Mouse (Mus musculus): ENCODE results near the gene Gal3st2. TPM values are rescaled to one million over a fixed set of nuclear protein-coding genes. Genes with fewer than 3 reads are reported as not detected.
"Not testable (repeated sequence)": the region's sequence is repeated elsewhere in the genome, so short reads cannot be mapped to it uniquely, and the experiment has no call there.

Gene Gal3st2
- polyA plus RNA-seq, 1 experiment, result 0.14 TPM

GRCm38 (mm10) chr1:93918011-93918410 lies 56.9 kb downstream of the Gal3st2 start, which contains the start of gene Gal3st2b:
Gene Gal3st2b, plus strand, starts transcription at chr1:93918311.
- not testable (repeated sequence) for H3K79me2 ChIP-seq (ENCODE audit: control insufficient read depth, insufficient read depth); H3ac ChIP-seq (ENCODE audit: control insufficient read depth, insufficient read length); H3K4me2 ChIP-seq (ENCODE audit: low read depth); H3K36me3 ChIP-seq (ENCODE audit: control insufficient read depth, insufficient read depth); H3K4me3 ChIP-seq; H3K27me3 ChIP-seq (ENCODE audit: control insufficient read depth, insufficient read depth, insufficient read length)

- H3K4me3 ChIP-seq; H3K79me2 ChIP-seq (ENCODE audit: control insufficient read depth, insufficient read depth); H3K36me3 ChIP-seq (ENCODE audit: control insufficient read depth, insufficient read depth); H3ac ChIP-seq (ENCODE audit: control insufficient read depth, insufficient read length); H3K27me3 ChIP-seq (ENCODE audit: control insufficient read depth, insufficient read depth, insufficient read length); H3K4me2 ChIP-seq (ENCODE audit: low read depth): not testable (repeated sequence)
These were observed 57.7 kb downstream of the Gal3st2 start for GRCm38 (mm10) chr1:93918775-93919174.

- not testable (repeated sequence) for H3K27me3 ChIP-seq (ENCODE audit: control insufficient read depth, insufficient read depth, insufficient read length); H3ac ChIP-seq (ENCODE audit: control insufficient read depth, insufficient read length); H3K36me3 ChIP-seq (ENCODE audit: control insufficient read depth, insufficient read depth); H3K4me2 ChIP-seq (ENCODE audit: low read depth); H3K79me2 ChIP-seq (ENCODE audit: control insufficient read depth, insufficient read depth); H3K4me3 ChIP-seq
These were observed 58.2 kb downstream of the Gal3st2 start for GRCm38 (mm10) chr1:93919321-93919720.

GRCm38 (mm10) chr1:93922609-93923008 lies 61.5 kb downstream of the Gal3st2 start:
- H3K36me3 ChIP-seq (ENCODE audit: control insufficient read depth, insufficient read depth), result not testable (repeated sequence)

GRCm38 (mm10) chr1:93923098-93923497 lies 62.0 kb downstream of the Gal3st2 start:
- H3K4me3 ChIP-seq; H3K4me2 ChIP-seq (ENCODE audit: low read depth); H3K79me2 ChIP-seq (ENCODE audit: control insufficient read depth, insufficient read depth); H3K27me3 ChIP-seq (ENCODE audit: control insufficient read depth, insufficient read depth, insufficient read length); H3ac ChIP-seq (ENCODE audit: control insufficient read depth, insufficient read length); H3K36me3 ChIP-seq (ENCODE audit: control insufficient read depth, insufficient read depth): not testable (repeated sequence)

More at GRCm38 (mm10) chr1:93922609-93923008, 61.5 kb downstream of the Gal3st2 start:
- not testable (repeated sequence) for H3K79me2 ChIP-seq (ENCODE audit: control insufficient read depth, insufficient read depth); H3K27me3 ChIP-seq (ENCODE audit: control insufficient read depth, insufficient read depth, insufficient read length); H3K4me2 ChIP-seq (ENCODE audit: low read depth); H3K4me3 ChIP-seq; H3ac ChIP-seq (ENCODE audit: control insufficient read depth, insufficient read length)

Other genes starting within 250 kb of the Gal3st2 start
- 119 TPM for gene Stk25, start 202.6 kb upstream of the Gal3st2 start, polyA plus RNA-seq (2012; fragmentation: generic; extraction: Trizol)
- 37.8 TPM for gene Bok, start 175.6 kb upstream of the Gal3st2 start, polyA plus RNA-seq (2012; fragmentation: generic; extraction: Trizol)
- 49.9 TPM for gene Atg4b, start 109.8 kb upstream of the Gal3st2 start, polyA plus RNA-seq (2012; fragmentation: generic; extraction: Trizol)
- 52.9 TPM for gene Thap4, start 106.4 kb upstream of the Gal3st2 start, polyA plus RNA-seq (2012; fragmentation: generic; extraction: Trizol)
- 81.4 TPM for gene Dtymk, start 59.4 kb upstream of the Gal3st2 start, polyA plus RNA-seq (2012; fragmentation: generic; extraction: Trizol)
- gene Ing5, start 57.3 kb upstream of the Gal3st2 start, polyA plus RNA-seq (2012; fragmentation: generic; extraction: Trizol), result 3.3 TPM
- 7.6 TPM for gene D2hgdh, start 36.4 kb upstream of the Gal3st2 start, polyA plus RNA-seq (2012; fragmentation: generic; extraction: Trizol)
- not detected for gene Gal3st2b, start 57.0 kb downstream of the Gal3st2 start, polyA plus RNA-seq (2012; fragmentation: generic; extraction: Trizol)
- not detected for gene Gal3st2c, start 129.2 kb downstream of the Gal3st2 start, polyA plus RNA-seq (2012; fragmentation: generic; extraction: Trizol)
- gene Neu4, start 159.1 kb downstream of the Gal3st2 start, polyA plus RNA-seq (2012; fragmentation: generic; extraction: Trizol), result not detected
- gene Pdcd1, start 191.2 kb downstream of the Gal3st2 start, polyA plus RNA-seq (2012; fragmentation: generic; extraction: Trizol), result not detected